Mouse (Mus musculus) megakaryocyte, embryonic 14.5 days (primary cell): Measurements from ENCODE around the gene Rad51b.

ENCODE experiments used
- FLI1 ChIP-seq: IDR thresholded peaks from 2 replicates; pipeline ENCODE4 v1.6.1; 2012; ENCODE audit warnings: low read length, inconsistent platforms, mixed read lengths
- GATA1 ChIP-seq: IDR thresholded peaks from 3 replicates; pipeline ENCODE4 v1.6.1; 2012; ENCODE audit warnings: mixed read lengths, low read length, inconsistent platforms, borderline replicate concordance

GRCm38 (mm10) chr12:79840465-79840864, 543.4 kb downstream of the Rad51b start:
- TF ChIP-seq GATA1 (no peak), FLI1 (no peak)
